Comparison of ENCODE assay signal across 9 mouse cellular contexts in genomic region chr4:48555729-48556128, GRCm38 (mm10). TPM values are rescaled to one million over a fixed set of nuclear protein-coding genes. Genes with fewer than 3 reads are reported as not detected.
DNase-seq lines count a peak whose midpoint lies in the region; ATAC-seq and TF ChIP-seq lines count a peak whose summit lies in the region.
"Had no signal": no experiment of that assay in that cellular context is flagged by ENCODE, and none has a peak within 500 bp of the region (broad histone marks: within the 10 kb centered on the region; RNA-seq: fewer than 3 reads in every experiment).

No protein-coding gene starts in this region.

- H3K4me2 ChIP-seq in intestine, postnatal 0 days (replicated peaks; ENCODE audit: low read depth): no peak overlapping the region
- no peak overlapping the region for H3K4me2 ChIP-seq in intestine, embryonic 15.5 days (replicated peaks)
- no peak overlapping the region for H3K4me2 ChIP-seq in limb, embryonic 11.5 days (ENCODE audit: low read depth, severe bottlenecking)
- H3K4me2 ChIP-seq: embryonic facial prominence, embryonic 13.5 days; neural tube, embryonic 13.5 days had no signal

- DNase-seq in 3134 (ENCODE audit: extremely low read depth, insufficient read length, low spot score): peak; percentile 30
- peak; percentile 68 for DNase-seq in A20 (ENCODE audit: low read depth, low spot score)
- DNase-seq in limb, embryonic 11.5 days (ENCODE audit: low spot score): peak; percentile 52
- peak; percentile 34 for DNase-seq in thymus, postnatal 25 days

- no peak overlapping the region for H3K9ac ChIP-seq in intestine, postnatal 0 days (ENCODE audit: low read depth, low read length)
- no peak overlapping the region for H3K9ac ChIP-seq in intestine, embryonic 15.5 days
- H3K9ac ChIP-seq in limb, embryonic 11.5 days (ENCODE audit: low read length): no peak overlapping the region
- H3K9ac ChIP-seq: embryonic facial prominence, embryonic 13.5 days; neural tube, embryonic 13.5 days had no signal

- 0 out of 2 replicates have a peak, but pooled peaks cover 6% of the 10 kb centered on the region for H3K36me3 ChIP-seq in intestine, postnatal 0 days (ENCODE audit: control insufficient read depth, insufficient read depth)
- peaks cover 10% of the 10 kb centered on the region; the same call in 1 of the 2 replicates for H3K36me3 ChIP-seq in intestine, embryonic 15.5 days
- H3K36me3 ChIP-seq in limb, embryonic 11.5 days (ENCODE audit: control insufficient read depth, insufficient read depth, low read length): peaks cover 5% of the 10 kb centered on the region

- no peak overlapping the region for H3K27ac ChIP-seq in intestine, postnatal 0 days (ENCODE audit: low read depth, low read length)
- H3K27ac ChIP-seq in intestine, embryonic 15.5 days: no peak overlapping the region
- no peak overlapping the region for H3K27ac ChIP-seq in limb, embryonic 11.5 days (replicated peaks; ENCODE audit: low read depth, low read length)
- H3K27ac ChIP-seq: embryonic facial prominence, embryonic 13.5 days; neural tube, embryonic 13.5 days had no signal

- 20% methylated on average over 3 of the region's 3 CpGs for WGBS in intestine, postnatal 0 days
- WGBS in intestine, embryonic 15.5 days: 17% methylated on average over 3 of the region's 3 CpGs
- WGBS in limb, embryonic 11.5 days: 26% methylated on average over 3 of the region's 3 CpGs

- H3K9me3 ChIP-seq in intestine, postnatal 0 days (ENCODE audit: control insufficient read depth): no peaks in the 10 kb centered on the region
- no peaks in the 10 kb centered on the region for H3K9me3 ChIP-seq in intestine, embryonic 15.5 days
- H3K9me3 ChIP-seq in limb, embryonic 11.5 days (ENCODE audit: control insufficient read depth, low read length): no peaks in the 10 kb centered on the region; the same call in 1 of the 2 replicates
- H3K9me3 ChIP-seq: embryonic facial prominence, embryonic 13.5 days; neural tube, embryonic 13.5 days had no signal

- H3K27me3 ChIP-seq in intestine, postnatal 0 days (replicated peaks; ENCODE audit: control insufficient read depth, insufficient read depth, low read length): no peaks in the 10 kb centered on the region
- H3K27me3 ChIP-seq in intestine, embryonic 15.5 days (replicated peaks): no peaks in the 10 kb centered on the region
- H3K27me3 ChIP-seq in limb, embryonic 11.5 days (ENCODE audit: control insufficient read depth, insufficient read depth, low read length): no peaks in the 10 kb centered on the region
- H3K27me3 ChIP-seq: embryonic facial prominence, embryonic 13.5 days; neural tube, embryonic 13.5 days had no signal

- no peaks in the 10 kb centered on the region for H3K4me1 ChIP-seq in intestine, postnatal 0 days (replicated peaks; ENCODE audit: control insufficient read depth, insufficient read depth, low read length)
- H3K4me1 ChIP-seq in intestine, embryonic 15.5 days (replicated peaks): no peaks in the 10 kb centered on the region
- no peaks in the 10 kb centered on the region for H3K4me1 ChIP-seq in limb, embryonic 11.5 days (ENCODE audit: control insufficient read depth, insufficient read depth, low read length)
- H3K4me1 ChIP-seq: embryonic facial prominence, embryonic 13.5 days; neural tube, embryonic 13.5 days had no signal

- H3K4me3 ChIP-seq in intestine, postnatal 0 days (ENCODE audit: low read depth, low read length): no peak overlapping the region
- no peak overlapping the region for H3K4me3 ChIP-seq in intestine, embryonic 15.5 days (replicated peaks)
- H3K4me3 ChIP-seq in limb, embryonic 11.5 days (ENCODE audit: low read depth, low read length): no peak overlapping the region
- H3K4me3 ChIP-seq: embryonic facial prominence, embryonic 13.5 days; neural tube, embryonic 13.5 days had no signal

- TF ChIP-seq CTCF in intestine, postnatal 0 days (IDR thresholded peaks at IDR 0.05; ENCODE audit: low read depth): peak; percentile 74

- no peak for ATAC-seq in intestine, postnatal 0 days
- no peak for ATAC-seq in intestine, embryonic 15.5 days
- peak; percentile 45; the same call in 1 of the 2 replicates for ATAC-seq in common myeloid progenitor, adult 5-6 weeks (replicated peaks; ENCODE audit: low read depth, poor library complexity, severe bottlenecking)
- ATAC-seq in limb, embryonic 11.5 days (ENCODE audit: insufficient number of reproducible peaks, low FRiP score, low TSS enrichment, low read depth): no peak

RNA-seq across cellular contexts. Expression of gene Msantd3, which starts 16.0 kb away (rescaled TPM):
- polyA plus RNA-seq in intestine, postnatal 0 days (2015; fragmentation: Nextera tagmentation; extraction: Ambion mirVana): 6.8 and 7.0 TPM in 2 replicates
- 16.9 and 19.8 TPM in 2 replicates for polyA plus RNA-seq in intestine, embryonic 15.5 days (2015; fragmentation: Nextera tagmentation; extraction: Ambion mirVana)
- 14.1 and 16.9 TPM in 2 replicates for total RNA-seq in common myeloid progenitor, adult 5-6 weeks (2017)
- 39.5 and 43.3 TPM in 2 replicates for polyA plus RNA-seq in limb, embryonic 11.5 days (2014; fragmentation: Nextera tagmentation; extraction: Ambion mirVana)

RNA-seq across cellular contexts. Expression of gene Tmeff1, which starts 29.2 kb away (rescaled TPM):
- 7.8 and 10.2 TPM in 2 replicates for polyA plus RNA-seq in intestine, postnatal 0 days (2015; fragmentation: Nextera tagmentation; extraction: Ambion mirVana)
- polyA plus RNA-seq in intestine, embryonic 15.5 days (2015; fragmentation: Nextera tagmentation; extraction: Ambion mirVana): 37.4 and 45.4 TPM in 2 replicates
- total RNA-seq in common myeloid progenitor, adult 5-6 weeks (2017): not detected in 2 replicates
- 128 TPM in 2 replicates for polyA plus RNA-seq in limb, embryonic 11.5 days (2014; fragmentation: Nextera tagmentation; extraction: Ambion mirVana)
